Mouse (Mus musculus) Patski (cell line): ENCODE results near the gene Fgfr2. TPM values are rescaled to one million over a fixed set of nuclear protein-coding genes. Genes with fewer than 3 reads are reported as not detected.

Experiments
- ATAC-seq: fragments of 100-300 bp; one replicate; pipeline ENCODE4 v1.8.0; 2021
- CTCF ChIA-PET: fragments of 350-600 bp; sonication (Branson Sonifier 250); formaldehyde crosslinking; loops from one replicate; lab custom pipeline; 2022; ENCODE audit warnings: inconsistent platforms; lab: Charles Lee
- POLR2A ChIA-PET: fragments of 350-600 bp; sonication (Branson Sonifier 250); formaldehyde crosslinking; loops from one replicate; lab custom pipeline; 2022; ENCODE audit warnings: antibody characterized with exemption, inconsistent platforms; lab: Charles Lee
- DNase-seq: peaks from one replicate; pipeline ENCODE4 v3.0.0-alpha.2; 2011; ENCODE audit warnings: low read depth, low spot score
- H3K27me3 ChIP-seq: fragments of 371-371 bp; one replicate; pipeline ENCODE4 v1.5.1; 2021
- CTCF ChIP-seq: fragments of 100-300 bp; IDR thresholded peaks from one replicate; pipeline ENCODE4 v1.5.1; 2021
- in situ Hi-C: fragments of 300-500 bp; cut with MboI; formaldehyde crosslinking; loops from 3 replicates; pipeline ENCODE4 v1.11.1; 2018; ENCODE audit warnings: low pct_unique_long_range_greater_than_20kb, mixed read lengths
- polyA plus RNA-seq: library from polyadenylated mRNA; unstranded; gene quantifications from one replicate; pipeline ENCODE4 v1.2.3, GENCODE M21; 2021

The Fgfr2 gene
- polyA plus RNA-seq, 1 experiment from 2014 or later = 48.8 TPM

DNA sequence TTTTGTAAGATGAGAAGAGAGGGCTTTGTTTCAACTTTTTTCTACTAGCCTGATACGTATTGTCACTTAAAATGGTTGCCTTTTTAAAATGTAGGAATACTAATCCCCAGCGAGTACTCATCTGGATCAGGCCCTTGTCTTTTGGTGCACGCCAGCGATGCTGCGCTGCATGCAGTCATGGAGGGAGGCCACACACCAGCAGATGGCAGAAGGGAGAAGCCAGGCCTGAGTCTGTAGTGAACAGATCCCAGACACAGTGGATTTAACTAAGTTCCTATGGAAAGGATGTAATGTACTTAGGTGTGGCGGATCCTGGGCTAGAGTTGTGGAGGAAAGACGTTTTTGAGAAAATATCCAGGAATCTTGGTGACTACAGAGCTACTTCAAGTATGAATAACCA, 239.1 kb downstream of the Fgfr2 start:
- ATAC-seq = no peak
- no peak for TF ChIP-seq CTCF
- ChIA-PET POLR2A (no interaction called here), CTCF (no interaction called here)
- in situ Hi-C loops = no loop called here
- H3K27me3 ChIP-seq = no peaks in the 10 kb centered on the region
- DNase-seq = no peak

DNA sequence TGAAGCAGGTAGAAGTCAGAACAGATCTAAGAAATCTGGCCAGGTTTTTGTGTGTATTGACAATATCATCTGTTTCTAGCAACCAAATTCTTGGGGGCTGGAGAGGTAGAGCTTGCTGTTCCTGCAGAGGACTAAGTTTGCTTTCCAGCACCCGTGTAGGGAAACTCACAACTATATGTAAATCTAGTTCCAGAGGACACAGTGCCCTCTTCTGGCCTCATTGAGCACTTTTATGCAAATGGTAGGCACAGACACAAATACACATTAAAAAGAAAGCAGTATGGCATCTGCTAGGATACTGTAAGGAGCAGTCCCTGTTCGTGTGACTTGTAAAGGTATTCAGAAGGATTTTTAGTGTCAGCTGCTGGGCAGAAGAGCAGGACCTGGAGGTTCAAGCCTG, 240.8 kb downstream of the Fgfr2 start:
- POLR2A ChIA-PET = interaction anchor here (0.6 kb wide), 1 partner anchor 24 kb away, joined by 3 read pairs; no protein-coding TSS in a partner anchor
- DNase-seq (no peak), ATAC-seq (no peak)
- peak; percentile 67 for TF ChIP-seq CTCF
- H3K27me3 ChIP-seq = no peaks in the 10 kb centered on the region
- CTCF ChIA-PET = interaction anchor here (0.9 to 1.8 kb wide), 4 partner anchors 18 to 225 kb away, joined by 3 to 6 read pairs (median 4); no protein-coding TSS in a partner anchor
- in situ Hi-C loops = no loop called here

DNA sequence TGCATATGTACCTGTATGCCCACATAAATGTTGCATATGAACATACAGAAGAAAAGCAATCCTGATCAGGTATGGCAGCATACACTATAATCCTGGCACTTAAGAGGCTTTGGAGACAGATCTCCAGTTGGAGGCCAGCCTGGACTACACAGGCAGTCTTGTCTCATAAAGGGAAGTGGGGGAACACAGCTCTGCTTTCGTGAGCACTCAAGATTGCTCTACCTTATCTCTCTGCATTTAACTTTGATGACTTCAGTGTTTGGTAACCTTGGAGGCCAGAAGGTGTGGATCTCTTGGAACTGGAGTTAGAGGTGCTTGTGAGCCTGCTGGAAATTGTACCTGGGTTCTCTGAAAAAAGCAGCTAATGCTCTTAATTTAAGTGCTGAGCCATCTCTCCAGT, 242.9 kb downstream of the Fgfr2 start:
- no peaks in the 10 kb centered on the region for H3K27me3 ChIP-seq
- in situ Hi-C loops = no loop called here
- ATAC-seq (no peak), DNase-seq (no peak)
- CTCF ChIA-PET = interaction anchor here (1.3 kb wide), 1 partner anchor 123 kb away, joined by 3 read pairs; no protein-coding TSS in a partner anchor
- TF ChIP-seq CTCF = no peak
- POLR2A ChIA-PET = no interaction called here

DNA sequence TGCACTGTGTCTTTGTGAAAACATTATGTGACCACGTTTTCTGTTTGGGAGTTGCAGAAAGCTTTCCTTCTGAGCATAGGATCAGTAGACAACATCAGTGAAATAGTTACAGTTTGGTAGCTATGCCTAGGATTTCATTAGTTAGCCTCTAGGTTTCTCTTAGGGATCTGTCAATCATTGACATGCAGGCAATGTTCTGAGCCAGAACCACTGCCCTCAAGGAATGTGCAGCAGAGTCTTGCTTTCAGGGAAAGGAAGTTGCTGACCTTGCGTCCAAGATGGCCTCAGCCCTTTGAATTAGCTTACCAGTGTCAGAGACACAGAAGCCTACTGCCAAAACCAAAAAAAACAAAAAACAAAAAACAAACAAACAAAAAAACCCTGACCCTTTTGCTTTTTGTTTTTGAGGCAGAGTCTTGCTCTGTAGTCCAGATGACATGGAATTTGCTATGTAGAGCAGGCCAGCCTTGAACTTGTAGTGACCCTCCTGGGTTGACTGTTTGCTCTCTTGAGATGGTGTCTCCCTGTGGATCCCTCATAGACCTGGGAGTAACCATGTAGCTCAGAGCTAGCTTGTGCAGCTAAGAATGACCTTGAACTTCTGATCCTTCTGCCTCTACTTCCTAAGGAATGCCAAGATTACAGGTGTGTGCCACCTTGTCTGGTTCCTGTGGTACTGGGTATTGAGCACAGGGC, 247.6 kb downstream of the Fgfr2 start:
- ATAC-seq = peak; percentile 67

DNA sequence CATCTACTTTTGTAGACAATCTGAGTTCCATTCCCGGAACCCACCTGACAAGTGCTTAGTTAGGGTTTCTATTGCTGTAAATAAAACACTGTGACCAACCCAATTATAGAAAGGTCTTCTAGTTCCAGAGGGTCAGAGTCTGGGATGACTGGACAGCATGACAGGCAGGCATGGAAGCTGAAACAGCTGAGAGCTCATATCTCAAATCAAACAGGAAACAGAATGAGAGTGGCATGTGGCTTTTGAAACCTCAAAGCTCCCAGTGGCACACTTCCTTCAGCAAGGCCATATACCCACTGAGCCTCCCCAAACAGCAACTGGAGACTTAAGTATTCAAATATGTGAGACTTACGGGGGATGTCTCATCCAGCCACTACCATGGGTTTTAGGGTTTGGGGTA, 250.1 kb downstream of the Fgfr2 start:
- in situ Hi-C loops = no loop called here
- H3K27me3 ChIP-seq = no peaks in the 10 kb centered on the region
- no peak for TF ChIP-seq CTCF
- ATAC-seq = no peak
- no peak for DNase-seq
- CTCF ChIA-PET = interaction anchor here (1.0 kb wide), 1 partner anchor 12 kb away, joined by 3 read pairs; no protein-coding TSS in a partner anchor
- POLR2A ChIA-PET = no interaction called here

More for the DNA sequence above, 247.6 kb downstream of the Fgfr2 start:
- in situ Hi-C loops = no loop called here
- no peaks in the 10 kb centered on the region for H3K27me3 ChIP-seq
- ChIA-PET CTCF (interaction anchor here (1.1 to 3.0 kb wide), 4 partner anchors 22 to 64 kb away, joined by 3 to 7 read pairs (median 5); partner anchors contain the start of gene Eef1akmt2), POLR2A (interaction anchor here (0.6 to 0.8 kb wide), 2 partner anchors 43 to 59 kb away, joined by 3 read pairs; no protein-coding TSS in a partner anchor)
- no peak for DNase-seq
- TF ChIP-seq CTCF = no peak

DNA sequence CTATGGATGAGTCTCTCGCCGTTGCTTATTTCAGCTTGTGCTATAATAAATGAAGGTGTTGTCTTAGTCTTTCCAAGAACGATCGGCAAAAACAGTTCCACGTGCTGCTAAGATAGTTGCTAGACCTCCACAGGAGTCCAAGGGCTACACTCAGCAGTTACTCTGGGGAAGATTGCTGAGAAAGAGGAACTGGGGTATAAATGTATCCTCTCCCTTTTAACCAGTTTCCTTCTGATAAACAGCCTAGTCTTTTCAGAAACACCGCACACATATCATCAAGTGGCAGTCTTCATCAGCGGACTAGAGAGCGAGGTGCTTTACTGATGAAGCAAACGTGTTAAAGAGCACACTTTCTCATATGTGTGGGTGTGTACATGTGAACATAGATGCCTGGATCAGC, 256.8 kb downstream of the Fgfr2 start:
- in situ Hi-C loops = no loop called here
- DNase-seq = no peak
- ATAC-seq = no peak
- ChIA-PET CTCF (no interaction called here), POLR2A (no interaction called here)
- H3K27me3 ChIP-seq = no peaks in the 10 kb centered on the region
- TF ChIP-seq CTCF = no peak

DNA sequence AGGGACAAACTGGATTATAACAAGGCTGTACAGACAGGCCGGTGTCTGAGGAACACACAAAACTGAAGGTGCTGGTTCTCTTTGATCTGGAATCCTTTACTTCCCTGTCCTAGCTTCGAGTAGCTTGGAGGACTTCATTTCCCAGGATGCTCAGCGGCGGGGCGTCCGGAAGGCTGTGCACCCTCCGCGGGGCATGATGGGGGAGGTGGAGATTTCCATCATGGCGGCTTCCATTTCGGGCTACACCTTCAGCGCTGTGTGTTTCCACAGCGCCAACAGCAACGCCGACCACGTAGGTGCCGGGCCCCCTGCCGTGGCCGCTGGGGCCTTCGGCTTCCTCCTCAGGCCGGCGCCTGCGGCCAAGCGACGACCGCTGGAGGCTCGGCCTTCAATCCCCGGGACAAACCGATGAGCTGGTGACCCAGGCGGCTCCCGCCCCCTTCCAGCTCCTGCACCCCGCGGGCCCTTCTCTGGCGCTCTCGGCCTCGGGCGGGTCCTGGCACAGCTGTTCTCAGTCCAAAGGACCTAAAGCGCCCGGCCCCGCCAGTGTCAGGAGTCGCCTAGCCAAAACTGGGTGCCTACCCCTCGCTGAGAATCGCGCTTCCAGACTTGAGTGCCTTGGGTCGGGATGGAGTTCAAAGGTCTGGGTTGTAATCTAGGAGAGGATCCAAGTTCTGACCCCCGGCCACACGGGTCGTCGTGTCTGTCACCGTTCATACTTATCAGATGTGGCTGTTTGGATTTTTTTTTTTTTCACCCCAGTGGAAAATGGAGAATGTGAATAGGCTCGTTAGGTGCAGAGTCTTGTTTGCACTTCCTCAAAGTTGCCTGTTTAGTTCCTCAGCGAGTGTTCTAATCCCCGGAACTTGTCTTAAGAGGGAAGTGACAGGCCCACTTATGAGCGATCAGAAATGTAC, 263.9 kb downstream of the Fgfr2 start, which contains the start of gene Abraxas2:
Gene Abraxas2 (plus strand): TSS at position 184 of the 917 bp plus-strand sequence.
- ChIA-PET POLR2A (no interaction called here), CTCF (no interaction called here)
- ATAC-seq (peak; percentile 92), DNase-seq (peak; percentile 25)
- in situ Hi-C loops = no loop called here
- no peak for TF ChIP-seq CTCF
- H3K27me3 ChIP-seq = no peaks in the 10 kb centered on the region

DNA sequence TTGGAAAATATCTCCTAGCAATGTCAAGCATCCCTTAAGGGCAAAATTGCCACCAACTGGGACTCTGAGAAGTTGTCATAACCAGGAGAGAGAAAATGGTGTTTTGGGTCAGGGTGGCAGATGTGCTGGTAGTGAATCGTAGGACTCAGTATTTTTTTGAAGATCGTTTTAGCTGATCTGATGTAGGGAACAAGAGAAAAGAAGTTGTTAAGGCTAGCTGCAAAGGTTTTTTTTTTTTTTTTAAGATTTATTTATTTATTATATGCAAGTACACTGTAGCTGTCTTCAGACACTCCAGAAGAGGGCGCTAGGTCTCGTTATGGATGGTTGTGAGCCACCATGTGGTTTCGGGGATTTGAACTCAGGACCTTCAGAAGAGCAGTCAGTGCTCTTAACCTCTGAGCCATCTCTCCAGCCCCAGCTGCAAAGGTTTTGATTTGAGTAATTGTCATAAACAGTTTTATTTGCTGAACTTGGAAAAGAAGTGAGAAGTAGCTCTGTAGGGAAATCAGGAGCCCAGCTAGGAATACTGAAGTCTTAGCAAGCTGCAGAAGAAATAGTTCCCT, 265.0 kb downstream of the Fgfr2 start:
- TF ChIP-seq CTCF = peak; percentile 52
- ATAC-seq (no peak), DNase-seq (no peak)
- in situ Hi-C loops = no loop called here
- POLR2A ChIA-PET = interaction anchor here (0.6 kb wide), 1 partner anchor 24 kb away, joined by 3 read pairs; no protein-coding TSS in a partner anchor
- H3K27me3 ChIP-seq = no peaks in the 10 kb centered on the region
- CTCF ChIA-PET = no interaction called here

DNA sequence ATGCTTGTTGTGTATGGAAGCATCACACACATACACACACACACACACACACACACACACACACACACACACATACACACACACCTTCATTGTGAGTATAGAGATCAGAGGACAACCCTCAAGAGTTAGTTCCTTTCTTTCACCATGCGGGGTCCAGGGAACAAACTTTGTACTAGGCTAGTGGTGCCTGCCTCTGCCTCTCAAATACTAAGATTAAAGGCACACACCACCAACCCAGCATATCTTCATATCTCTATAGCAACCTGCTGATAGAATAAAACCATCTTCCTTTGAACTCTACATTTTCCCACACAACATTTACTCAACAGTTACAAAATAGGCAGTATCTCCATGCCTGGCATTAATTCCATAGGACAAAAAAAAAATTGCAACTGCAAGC, 267.1 kb downstream of the Fgfr2 start:
- no peak for ATAC-seq
- POLR2A ChIA-PET = no interaction called here
- DNase-seq = no peak
- no peak for TF ChIP-seq CTCF
- H3K27me3 ChIP-seq = no peaks in the 10 kb centered on the region
- CTCF ChIA-PET = no interaction called here
- in situ Hi-C loops = no loop called here

DNA sequence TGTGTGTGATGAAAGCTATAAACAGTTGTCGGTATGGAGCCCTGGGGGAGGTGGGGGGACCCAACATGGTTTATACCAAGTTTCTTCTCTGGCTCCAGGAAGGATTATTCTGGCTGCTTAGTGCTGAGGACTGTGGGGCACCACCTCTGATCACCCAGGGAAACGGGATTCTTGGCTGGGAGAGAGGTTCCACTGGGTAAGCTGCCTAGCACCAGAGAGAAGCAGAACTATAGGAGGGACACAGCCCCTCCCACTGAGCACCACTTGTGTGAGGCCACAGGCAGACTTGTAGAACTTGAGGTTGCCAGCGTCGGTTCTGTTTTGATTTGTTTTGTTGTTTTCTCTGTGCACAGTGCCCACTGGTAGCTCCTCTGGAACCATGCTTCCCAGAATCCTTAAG, 269.2 kb downstream of the Fgfr2 start:
- CTCF ChIA-PET = interaction anchor here (2.2 kb wide), 1 partner anchor 10 kb away, joined by 6 read pairs; no protein-coding TSS in a partner anchor
- no peak for TF ChIP-seq CTCF
- no peaks in the 10 kb centered on the region for H3K27me3 ChIP-seq
- in situ Hi-C loops = no loop called here
- DNase-seq = no peak
- no peak for ATAC-seq
- POLR2A ChIA-PET = no interaction called here
